Mouse (Mus musculus) embryonic facial prominence, embryonic 12.5 days (tissue): Measurements from ENCODE around the gene Tub. TPM values are rescaled to one million over a fixed set of nuclear protein-coding genes. Genes with fewer than 3 reads are reported as not detected.

Experiments used
- polyA plus RNA-seq: library from polyadenylated mRNA; unstranded; fragments of >200 nt; fragmentation: Nextera tagmentation; extraction: Ambion mirVana; gene quantifications from 2 replicates; pipeline ENCODE4 v1.2.1, GENCODE M21; 2016

The Tub gene
- polyA plus RNA-seq, 1 experiment from 2014 or later: 7.3 TPM

Other genes with a start within 250 kb of the Tub start
- not detected in 2 replicates for gene Olfr512, start 237.0 kb upstream of the Tub start, polyA plus RNA-seq
- not detected in 2 replicates for gene Olfr513, start 199.4 kb upstream of the Tub start, polyA plus RNA-seq
- gene Olfr514, start 124.3 kb upstream of the Tub start, polyA plus RNA-seq: not detected in 2 replicates
- gene Olfr516, start 99.8 kb upstream of the Tub start, polyA plus RNA-seq: not detected in 2 replicates
- gene Olfr517, start 78.0 kb upstream of the Tub start, polyA plus RNA-seq: not detected in 2 replicates
- gene Olfr518, start 65.3 kb upstream of the Tub start, polyA plus RNA-seq: not detected in 2 replicates
- gene Olfr519, start 55.9 kb upstream of the Tub start, polyA plus RNA-seq: not detected in 2 replicates
- 0.04 and 0.08 TPM in 2 replicates for gene Nlrp10, start 20.2 kb upstream of the Tub start, polyA plus RNA-seq
- gene Eif3f, start 15.9 kb upstream of the Tub start, polyA plus RNA-seq: 93.5 and 97.4 TPM in 2 replicates
- gene Ric3, start 133.0 kb downstream of the Tub start, polyA plus RNA-seq: 5.3 and 6.4 TPM in 2 replicates
- 20.8 and 21.0 TPM in 2 replicates for gene Lmo1, start 224.9 kb downstream of the Tub start, polyA plus RNA-seq